Mouse (Mus musculus): ENCODE measurements around the gene Klc3.

GRCm38 (mm10) chr7:19354991-19355390, 48.9 kb downstream of the Klc3 start:
- TF ChIP-seq POLR2A (IDR thresholded peaks at IDR 0.05; ENCODE audit: borderline replicate concordance, insufficient read depth, low read length): no peak
- TF ChIP-seq CTCF (IDR thresholded peaks at IDR 0.05; ENCODE audit: borderline replicate concordance, insufficient read depth, low read depth, low read length): no peak
